Mouse (Mus musculus) erythroblast, embryonic 14.5 days (primary cell): ENCODE data around the gene Ckap2. TPM values are rescaled to one million over a fixed set of nuclear protein-coding genes. Genes with fewer than 3 reads are reported as not detected.
"Not testable (repeated sequence)": the region's sequence is repeated elsewhere in the genome, so short reads cannot be mapped to it uniquely, and the experiment has no call there.

Experiments
- H3K27me3 ChIP-seq: 2 replicates; pipeline ENCODE4 v1.6.1; 2012; ENCODE audit warnings: inconsistent platforms; ENCODE audit not compliant: control insufficient read depth
- H3K36me3 ChIP-seq: 2 replicates; pipeline ENCODE4 v1.6.1; 2012; ENCODE audit warnings: mild to moderate bottlenecking, inconsistent platforms; ENCODE audit not compliant: control insufficient read depth
- H3K4me1 ChIP-seq: 2 replicates; pipeline ENCODE4 v1.6.1; 2012; ENCODE audit warnings: inconsistent platforms; ENCODE audit not compliant: control insufficient read depth
- H3K4me3 ChIP-seq: replicated peaks from 2 replicates; pipeline ENCODE3; 2012; ENCODE audit warnings: moderate library complexity, mild to moderate bottlenecking, inconsistent platforms
- H3K9me3 ChIP-seq: 2 replicates; pipeline ENCODE4 v1.6.1; 2012; ENCODE audit warnings: low read length, inconsistent platforms, mixed read lengths; ENCODE audit not compliant: control insufficient read depth
- GATA1 ChIP-seq: IDR thresholded peaks from 2 replicates; pipeline ENCODE4 v1.6.1; 2012; ENCODE audit warnings: low read length, inconsistent platforms, mixed read lengths
- TAL1 ChIP-seq: IDR thresholded peaks from 3 replicates; pipeline ENCODE4 v1.6.1; 2012; ENCODE audit warnings: low read length, inconsistent platforms, mixed read lengths
- polyA plus RNA-seq: library from polyadenylated mRNA; stranded (reverse); fragments of >175 nt; gene quantifications from 2 replicates; pipeline ENCODE4 v1.2.3, GENCODE M21; 2012

Ckap2 gene
- polyA plus RNA-seq, 1 experiment, result 1.4 TPM

GRCm38 (mm10) chr8:22162206-22162605 is 23.4 kb downstream of the Ckap2 start:
- Histone ChIP-seq H3K4me1 (peaks cover 17% of the 10 kb centered on the region), H3K36me3 (peaks cover 4% of the 10 kb centered on the region), H3K4me3 (no peak overlapping the region), H3K27me3 (no peaks in the 10 kb centered on the region; the same call in 1 of the 2 replicates), H3K9me3 (no peaks in the 10 kb centered on the region)
- TF ChIP-seq TAL1 (no peak), GATA1 (no peak)

- TF ChIP-seq TAL1 (no peak), GATA1 (no peak)
- Histone ChIP-seq H3K4me1 (no peaks in the 10 kb centered on the region), H3K9me3 (no peaks in the 10 kb centered on the region), H3K4me3 (no peak overlapping the region), H3K27me3 (no peaks in the 10 kb centered on the region), H3K36me3 (no peaks in the 10 kb centered on the region)
Observed at GRCm38 (mm10) chr8:22150345-22150663, 35.3 kb downstream of the Ckap2 start.

GRCm38 (mm10) chr8:22149643-22150344 is 35.8 kb downstream of the Ckap2 start:
- no peaks in the 10 kb centered on the region for H3K27me3 ChIP-seq
- H3K9me3 ChIP-seq, result no peaks in the 10 kb centered on the region
- H3K36me3 ChIP-seq, result no peaks in the 10 kb centered on the region
- H3K4me1 ChIP-seq, result no peaks in the 10 kb centered on the region
- no peak overlapping the region for H3K4me3 ChIP-seq
- no peak for TF ChIP-seq TAL1
- TF ChIP-seq GATA1, result no peak

- TF ChIP-seq TAL1 (no peak), GATA1 (no peak)
- Histone ChIP-seq H3K4me1 (no peaks in the 10 kb centered on the region), H3K27me3 (no peaks in the 10 kb centered on the region), H3K4me3 (no peak overlapping the region), H3K36me3 (no peaks in the 10 kb centered on the region), H3K9me3 (no peaks in the 10 kb centered on the region)
Observed at GRCm38 (mm10) chr8:22148367-22148740, 37.3 kb downstream of the Ckap2 start.

- Histone ChIP-seq H3K4me1 (no peaks in the 10 kb centered on the region), H3K9me3 (no peaks in the 10 kb centered on the region), H3K4me3 (no peak overlapping the region), H3K36me3 (no peaks in the 10 kb centered on the region), H3K27me3 (no peaks in the 10 kb centered on the region)
- no peak for TF ChIP-seq TAL1
- no peak for TF ChIP-seq GATA1
Observed at GRCm38 (mm10) chr8:22147706-22148366, 37.8 kb downstream of the Ckap2 start.

- H3K4me1 ChIP-seq, result no peaks in the 10 kb centered on the region
- TF ChIP-seq GATA1 (no peak), TAL1 (no peak)
- no peaks in the 10 kb centered on the region for H3K36me3 ChIP-seq
- no peak overlapping the region for H3K4me3 ChIP-seq
- no peaks in the 10 kb centered on the region for H3K9me3 ChIP-seq
- no peaks in the 10 kb centered on the region for H3K27me3 ChIP-seq
Observed at GRCm38 (mm10) chr8:22145831-22146230, 39.8 kb downstream of the Ckap2 start.

GRCm38 (mm10) chr8:22143764-22144491 is 41.7 kb downstream of the Ckap2 start:
- TF ChIP-seq GATA1 (no peak), TAL1 (no peak)
- Histone ChIP-seq H3K27me3 (no peaks in the 10 kb centered on the region), H3K36me3 (no peaks in the 10 kb centered on the region), H3K9me3 (peaks cover 2% of the 10 kb centered on the region; the same call in 1 of the 2 replicates), H3K4me1 (no peaks in the 10 kb centered on the region), H3K4me3 (no peak overlapping the region)

- no peak for TF ChIP-seq TAL1
- TF ChIP-seq GATA1, result no peak
- peaks cover 2% of the 10 kb centered on the region; the same call in 1 of the 2 replicates for H3K9me3 ChIP-seq
- no peak overlapping the region for H3K4me3 ChIP-seq
- no peaks in the 10 kb centered on the region for H3K4me1 ChIP-seq
- H3K27me3 ChIP-seq, result no peaks in the 10 kb centered on the region
- H3K36me3 ChIP-seq, result no peaks in the 10 kb centered on the region
Observed at GRCm38 (mm10) chr8:22142592-22142991, 43.0 kb downstream of the Ckap2 start.

GRCm38 (mm10) chr8:22141836-22142385 is 43.7 kb downstream of the Ckap2 start:
- Histone ChIP-seq H3K9me3 (peaks cover 2% of the 10 kb centered on the region; the same call in 1 of the 2 replicates), H3K27me3 (no peaks in the 10 kb centered on the region), H3K36me3 (no peaks in the 10 kb centered on the region), H3K4me1 (no peaks in the 10 kb centered on the region), H3K4me3 (no peak overlapping the region)
- no peak for TF ChIP-seq TAL1
- no peak for TF ChIP-seq GATA1

GRCm38 (mm10) chr8:22136462-22136861 is 49.2 kb downstream of the Ckap2 start:
- H3K4me3 ChIP-seq, H3K4me1 ChIP-seq, H3K27me3 ChIP-seq, H3K9me3 ChIP-seq, H3K36me3 ChIP-seq: not testable (repeated sequence)
